Mouse (Mus musculus) CH12.LX (cell line): Measurements from ENCODE around the gene Mettl1.

Experiments
- CTCF ChIP-seq, 2 experiments: IDR thresholded peaks in 1 of 2; conservative IDR thresholded peaks in 1 of 2; 2 replicates each; pipeline ENCODE4 v1.5.1; 2011 to 2012; ENCODE audit warnings: low read depth in 2 of 2, low read length in 2 of 2, improper control_type of control experiment in 1 of 2, inconsistent platforms in 1 of 2, mild to moderate bottlenecking in 1 of 2, moderate library complexity in 1 of 2
- ELF1 ChIP-seq: IDR thresholded peaks from 2 replicates; pipeline ENCODE4 v1.6.1; 2014; ENCODE audit warnings: low read depth, mild to moderate bottlenecking, inconsistent platforms, low read length, improper control_type of control experiment
- ETS1 ChIP-seq: conservative IDR thresholded peaks from 2 replicates; pipeline ENCODE4 v1.6.1; 2012; ENCODE audit warnings: low read depth, mild to moderate bottlenecking, inconsistent platforms, low read length, improper control_type of control experiment, moderate library complexity
- MYC ChIP-seq: IDR thresholded peaks from 2 replicates; pipeline ENCODE4 v1.6.1; 2011; ENCODE audit warnings: low read depth, mild to moderate bottlenecking, improper control_type of control experiment, low read length
- NELFE ChIP-seq: IDR thresholded peaks from 2 replicates; pipeline ENCODE4 v1.6.1; 2011; ENCODE audit warnings: low read depth, low read length, improper control_type of control experiment
- NRF1 ChIP-seq: IDR thresholded peaks from 2 replicates; pipeline ENCODE4 v1.6.1; 2014; ENCODE audit warnings: low read depth, mild to moderate bottlenecking, inconsistent platforms, low read length, improper control_type of control experiment, moderate library complexity
- ZMIZ1 ChIP-seq: IDR thresholded peaks from 2 replicates; pipeline ENCODE4 v1.6.1; 2012; ENCODE audit warnings: low read depth, mild to moderate bottlenecking, inconsistent platforms, low read length, improper control_type of control experiment

- TF ChIP-seq CTCF (conservative IDR thresholded peaks at IDR 0.05 in 1 of 2, IDR thresholded peaks at IDR 0.05 in 1 of 2; ENCODE audit: low read depth in 2 of 2, low read length in 2 of 2), result peak; percentile 60 to 92
- peak; percentile 79 for TF ChIP-seq ELF1
- peak; percentile 98 for TF ChIP-seq MYC
- TF ChIP-seq ETS1, result peak; percentile 33; the same call in 1 of the 2 replicates
- peak; percentile 59 for TF ChIP-seq NRF1
- TF ChIP-seq ZMIZ1, result peak; percentile 82
- peak; percentile 71 for TF ChIP-seq NELFE
Observed at GRCm38 (mm10) chr10:127030336-127031296, 10.6 kb upstream of the Mettl1 start, which contains the start of gene Tsfm.
